Mouse (Mus musculus) forebrain, embryonic 10.5 days (tissue): ENCODE measurements around the gene Vwa7. TPM values are rescaled to one million over a fixed set of nuclear protein-coding genes. Genes with fewer than 3 reads are reported as not detected.
"Not testable (repeated sequence)": the region's sequence is repeated elsewhere in the genome, so short reads cannot be mapped to it uniquely, and the experiment has no call there.

Experiments used
- DNase-seq: peaks from one replicate; pipeline ENCODE4 v3.0.0-alpha.2; 2017; ENCODE audit warnings: low spot score; ENCODE audit errors: extremely low spot score
- H3K27ac ChIP-seq: fragments of 300-500 bp; sonication (generic); 2 replicates; pipeline ENCODE4 v1.5.1; 2016; ENCODE audit warnings: mild to moderate bottlenecking
- H3K27me3 ChIP-seq: fragments of 300-500 bp; sonication (generic); 2 replicates; pipeline ENCODE4 v1.6.1; 2016; ENCODE audit warnings: mild to moderate bottlenecking; ENCODE audit not compliant: poor library complexity, severe bottlenecking
- H3K36me3 ChIP-seq: fragments of 300-500 bp; sonication (generic); replicated peaks from 2 replicates; pipeline ENCODE4 v1.6.1; 2016; ENCODE audit warnings: mild to moderate bottlenecking, moderate library complexity
- H3K4me1 ChIP-seq: fragments of 300-500 bp; sonication (generic); 2 replicates; pipeline ENCODE4 v1.6.1; 2016
- H3K4me3 ChIP-seq: fragments of 300-500 bp; sonication (generic); 2 replicates; pipeline ENCODE4 v1.5.1; 2016; ENCODE audit warnings: mild to moderate bottlenecking, moderate library complexity
- H3K9me3 ChIP-seq: fragments of 300-500 bp; sonication (generic); 2 replicates; pipeline ENCODE4 v1.6.1; 2016; ENCODE audit warnings: mild to moderate bottlenecking, moderate library complexity
- WGBS: fragments of 180-500 bp; shearing (Covaris S2); methylation state at CpG from one replicate; pipeline ENCODE4 v1.1.7; 2016; 5-methylcytosine and 5-hydroxymethylcytosine counted together
- polyA plus RNA-seq: library from polyadenylated mRNA; unstranded; fragments of >200 nt; fragmentation: Nextera tagmentation; extraction: Ambion mirVana; gene quantifications from 2 replicates; pipeline ENCODE4 v1.2.1, GENCODE M21; 2016

Vwa7 gene
- polyA plus RNA-seq: 0.19 and 0.22 TPM in 2 replicates

DNA sequence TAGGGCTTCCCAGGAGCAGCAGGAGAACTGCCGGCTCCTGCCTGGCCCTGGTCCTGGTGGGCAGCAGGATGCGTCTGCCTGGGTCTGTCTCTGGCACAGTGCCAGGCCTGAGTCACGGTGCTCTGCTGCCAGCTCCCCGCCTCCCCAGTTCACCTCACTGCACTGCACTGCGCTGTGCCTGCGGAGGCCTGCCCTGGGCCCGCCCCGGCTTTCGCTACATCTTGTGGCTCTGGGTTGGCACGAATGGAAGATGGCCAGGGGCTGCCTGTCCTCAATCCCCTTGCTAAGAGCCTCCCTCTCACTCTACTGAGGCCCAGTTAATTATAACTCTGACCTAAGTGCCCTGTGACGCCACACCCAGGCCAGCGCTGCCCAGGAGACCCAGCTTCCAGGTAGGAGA lies at the start of gene Vwa7:
Gene Vwa7 (plus strand): TSS at position 204 of the 400 bp plus-strand sequence.
- Histone ChIP-seq H3K9me3 (no peaks in the 10 kb centered on the region), H3K4me1 (peaks cover 9% of the 10 kb centered on the region), H3K4me3 (no peak within 1 kb of the TSS), H3K27ac (peak within 1 kb of the TSS; percentile 35; the same call in 1 of the 2 replicates), H3K36me3 (peaks cover 72% of the 10 kb centered on the region), H3K27me3 (no peaks in the 10 kb centered on the region)
- 90% methylated on average over 11 of the region's 12 CpGs for WGBS
- DNase-seq: no peak

DNA sequence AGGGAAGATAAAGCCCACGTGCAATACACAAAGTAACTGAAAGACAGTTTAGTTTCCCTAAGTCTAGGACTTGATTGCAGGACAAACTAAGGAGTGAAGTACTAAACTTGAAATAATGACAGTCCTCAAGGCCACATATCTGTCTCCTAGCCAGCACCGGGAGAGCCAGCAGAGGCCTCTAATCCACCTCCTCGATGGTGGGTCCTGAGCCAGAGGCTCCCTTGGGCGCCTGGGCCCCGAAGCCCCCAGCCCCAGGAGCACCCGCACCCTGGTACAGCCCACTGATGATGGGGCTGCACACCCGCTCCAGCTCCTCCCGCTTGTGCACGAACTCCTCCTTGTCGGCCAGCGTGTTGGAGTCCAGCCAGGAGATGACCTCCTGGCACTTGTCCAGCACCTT lies 46.6 kb upstream of the Vwa7 start, which contains the start of gene Gm20481:
Gene Gm20481 (plus strand): TSS at position 91 of the 400 bp plus-strand sequence.
- 75% methylated on average over 8 of the region's 11 CpGs for WGBS
- H3K9me3 ChIP-seq, H3K27ac ChIP-seq, H3K36me3 ChIP-seq, H3K4me3 ChIP-seq, DNase-seq: not testable (repeated sequence)
- Histone ChIP-seq H3K27me3 (peaks cover 73% of the 10 kb centered on the region), H3K4me1 (peaks cover 12% of the 10 kb centered on the region)

DNA sequence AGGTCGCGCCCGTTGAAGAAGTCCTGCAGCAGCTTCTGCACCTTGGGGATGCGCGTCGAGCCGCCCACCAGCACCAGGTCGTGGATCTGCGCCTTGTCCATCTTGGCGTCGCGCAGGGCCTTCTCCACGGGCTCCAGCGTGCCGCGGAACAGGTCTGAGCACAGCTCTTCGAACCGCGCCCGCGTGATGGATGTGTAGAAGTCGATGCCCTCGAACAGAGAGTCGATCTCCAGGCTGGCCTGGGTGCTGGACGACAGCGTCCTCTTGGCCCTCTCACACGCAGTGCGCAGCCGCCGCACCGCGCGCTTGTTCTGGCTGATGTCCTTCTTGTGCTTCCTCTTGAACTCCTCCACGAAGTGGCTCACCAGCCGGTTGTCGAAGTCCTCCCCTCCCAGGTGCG lies 45.5 kb upstream of the Vwa7 start:
- H3K9me3 ChIP-seq, H3K27ac ChIP-seq, H3K4me3 ChIP-seq, DNase-seq, H3K4me1 ChIP-seq, H3K36me3 ChIP-seq: not testable (repeated sequence)
- H3K27me3 ChIP-seq: peaks cover 64% of the 10 kb centered on the region
- 43% methylated on average over 26 of the region's 37 CpGs for WGBS

DNA sequence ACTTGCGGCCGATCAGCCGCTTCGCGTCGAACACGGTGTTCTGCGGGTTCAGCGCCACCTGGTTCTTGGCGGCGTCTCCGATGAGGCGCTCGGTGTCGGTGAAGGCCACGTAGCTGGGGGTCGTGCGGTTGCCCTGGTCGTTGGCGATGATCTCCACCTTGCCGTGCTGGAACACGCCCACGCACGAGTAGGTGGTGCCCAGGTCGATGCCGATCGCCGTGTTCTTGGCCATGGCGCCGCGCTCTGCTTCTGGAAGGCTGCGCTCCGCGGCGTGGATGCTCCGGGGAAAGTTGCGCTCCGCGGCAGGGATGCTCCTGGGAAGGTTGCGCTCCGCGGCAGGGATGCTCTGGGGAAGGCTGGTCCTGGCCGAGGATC lies 44.7 kb upstream of the Vwa7 start:
- not testable (repeated sequence) for DNase-seq, H3K27ac ChIP-seq, H3K36me3 ChIP-seq, H3K9me3 ChIP-seq, H3K4me1 ChIP-seq
- 2% methylated on average over 31 of the region's 43 CpGs for WGBS
- Histone ChIP-seq H3K4me3 (peak overlapping the region; percentile 57), H3K27me3 (peaks cover 56% of the 10 kb centered on the region)

DNA sequence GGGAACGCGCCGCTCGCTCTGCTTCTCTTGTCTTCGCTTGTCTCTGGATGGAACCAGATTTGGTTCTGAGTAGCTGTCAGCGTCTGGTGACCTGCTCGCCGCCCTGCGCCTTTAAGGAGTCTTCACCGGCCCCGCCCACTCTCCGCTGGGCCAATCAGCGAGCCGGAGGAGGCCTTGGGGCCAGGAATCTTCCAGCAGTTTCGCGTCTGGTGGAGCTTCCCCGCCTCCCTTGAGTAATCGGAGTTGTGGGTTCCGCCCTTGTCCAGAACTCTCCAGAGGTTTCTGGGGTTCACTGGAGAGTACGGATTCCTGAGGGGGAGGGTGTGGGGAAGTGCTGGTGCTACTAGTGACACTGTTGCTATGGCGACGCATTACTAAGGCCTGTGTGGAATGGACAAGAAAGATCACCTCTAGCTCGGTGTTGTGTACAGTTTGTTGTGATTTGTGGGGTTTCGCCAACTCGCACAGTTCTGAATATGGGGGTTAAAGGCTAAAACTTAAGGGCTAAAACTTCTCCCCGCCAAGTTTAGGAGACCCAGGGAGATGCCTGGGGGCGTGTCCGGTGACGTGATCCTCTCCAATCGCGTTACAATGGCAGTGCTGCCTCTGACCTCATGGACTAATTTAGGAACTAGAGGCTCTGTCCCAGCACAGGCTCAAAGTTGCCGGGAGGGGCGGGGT lies 44.2 kb upstream of the Vwa7 start, which contains the start of the genes Hspa1a and Hspa1l:
Gene Hspa1a (minus strand): TSS at position 88 of the 681 bp plus-strand sequence.
Gene Hspa1l (plus strand): TSS at position 635 of the 681 bp plus-strand sequence.
- not testable (repeated sequence) for H3K9me3 ChIP-seq, H3K36me3 ChIP-seq, H3K4me1 ChIP-seq
- Histone ChIP-seq H3K27me3 (peaks cover 51% of the 10 kb centered on the region), H3K4me3 (peak within 1 kb of the TSS; percentile 57), H3K27ac (peak within 1 kb of the TSS; percentile 78)
- WGBS: under 1% methylated on average over 33 of the region's 33 CpGs
- peak; percentile 77 for DNase-seq

DNA sequence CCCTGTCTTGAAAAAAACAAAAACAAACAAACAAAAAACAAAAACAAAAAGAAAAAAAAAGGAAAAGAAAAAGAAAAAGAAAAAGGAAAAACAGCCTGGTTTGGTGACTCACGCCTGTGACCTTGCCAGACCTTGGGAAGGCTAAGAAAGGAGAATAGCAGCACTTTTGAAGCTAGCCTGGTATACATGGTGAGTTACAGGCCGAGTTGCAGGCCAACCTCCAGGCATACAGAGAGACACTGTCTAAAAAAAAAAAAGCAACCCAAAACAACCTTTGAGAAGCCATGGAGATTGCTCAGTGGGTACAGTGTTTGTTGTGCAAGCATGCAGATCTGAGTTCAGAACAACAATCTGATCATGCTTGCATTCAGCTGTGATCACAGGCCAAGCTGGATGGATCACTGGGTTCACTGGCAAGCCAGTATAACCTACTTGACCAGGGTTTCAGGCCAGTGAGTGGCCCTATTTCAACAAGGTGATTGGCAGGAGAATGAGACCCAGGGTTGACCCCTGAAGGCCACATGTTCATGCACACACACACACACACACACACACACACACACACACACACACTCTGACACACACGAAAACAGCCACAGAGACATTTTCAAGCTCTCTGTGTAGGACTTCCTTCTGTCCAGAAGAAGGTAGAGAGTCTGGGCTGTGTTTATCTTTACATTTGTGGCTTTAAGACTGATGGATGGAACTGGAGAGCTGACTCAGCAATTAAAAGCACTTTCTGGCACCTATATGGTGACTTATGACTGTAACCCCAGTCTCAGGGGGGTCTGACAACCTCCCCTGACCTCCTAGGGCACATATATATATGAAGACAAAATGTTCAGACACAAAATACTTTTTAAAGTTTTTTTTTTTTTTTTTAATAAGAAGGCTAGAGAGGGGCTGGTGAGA lies 40.5 kb upstream of the Vwa7 start:
- DNase-seq: no peak
- H3K4me1 ChIP-seq: peaks cover 17% of the 10 kb centered on the region
- H3K27ac ChIP-seq: no peak overlapping the region
- 89% methylated on average over 3 of the region's 3 CpGs for WGBS
- H3K36me3 ChIP-seq: peaks cover 11% of the 10 kb centered on the region
- H3K27me3 ChIP-seq: peaks cover 18% of the 10 kb centered on the region
- no peaks in the 10 kb centered on the region for H3K9me3 ChIP-seq
- H3K4me3 ChIP-seq: no peak overlapping the region

DNA sequence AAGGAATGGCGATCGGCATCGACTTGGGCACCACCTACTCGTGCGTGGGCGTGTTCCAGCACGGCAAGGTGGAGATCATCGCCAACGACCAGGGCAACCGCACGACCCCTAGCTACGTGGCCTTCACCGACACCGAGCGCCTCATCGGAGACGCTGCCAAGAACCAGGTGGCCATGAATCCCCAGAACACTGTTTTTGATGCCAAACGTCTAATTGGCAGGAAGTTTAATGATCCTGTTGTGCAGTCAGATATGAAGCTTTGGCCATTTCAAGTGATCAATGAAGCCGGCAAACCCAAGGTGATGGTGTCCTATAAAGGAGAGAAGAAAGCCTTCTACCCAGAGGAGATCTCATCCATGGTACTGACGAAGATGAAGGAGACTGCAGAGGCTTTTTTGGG lies 39.4 kb upstream of the Vwa7 start:
- Histone ChIP-seq H3K27me3 (peaks cover 18% of the 10 kb centered on the region), H3K4me1 (peaks cover 22% of the 10 kb centered on the region), H3K36me3 (peaks cover 11% of the 10 kb centered on the region), H3K27ac (no peak overlapping the region), H3K9me3 (no peaks in the 10 kb centered on the region), H3K4me3 (no peak overlapping the region)
- DNase-seq: no peak
- WGBS: 95% methylated on average over 20 of the region's 20 CpGs

DNA sequence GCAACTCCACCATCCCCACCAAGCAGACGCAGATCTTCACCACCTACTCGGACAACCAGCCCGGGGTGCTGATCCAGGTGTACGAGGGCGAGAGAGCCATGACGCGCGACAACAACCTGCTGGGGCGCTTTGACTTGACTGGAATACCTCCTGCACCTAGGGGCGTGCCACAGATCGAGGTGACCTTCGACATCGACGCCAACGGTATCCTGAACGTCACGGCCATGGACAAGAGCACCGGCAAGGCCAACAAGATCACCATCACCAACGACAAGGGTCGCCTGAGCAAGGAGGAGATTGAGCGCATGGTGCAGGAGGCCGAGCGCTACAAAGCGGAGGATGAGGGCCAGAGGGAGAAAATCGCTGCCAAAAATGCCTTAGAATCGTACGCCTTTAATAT lies 38.1 kb upstream of the Vwa7 start:
- 91% methylated on average over 27 of the region's 27 CpGs for WGBS
- Histone ChIP-seq H3K27me3 (peaks cover 11% of the 10 kb centered on the region), H3K4me1 (peaks cover 22% of the 10 kb centered on the region), H3K36me3 (peaks cover 14% of the 10 kb centered on the region), H3K27ac (no peak overlapping the region), H3K9me3 (no peaks in the 10 kb centered on the region), H3K4me3 (no peak overlapping the region)
- no peak for DNase-seq

DNA sequence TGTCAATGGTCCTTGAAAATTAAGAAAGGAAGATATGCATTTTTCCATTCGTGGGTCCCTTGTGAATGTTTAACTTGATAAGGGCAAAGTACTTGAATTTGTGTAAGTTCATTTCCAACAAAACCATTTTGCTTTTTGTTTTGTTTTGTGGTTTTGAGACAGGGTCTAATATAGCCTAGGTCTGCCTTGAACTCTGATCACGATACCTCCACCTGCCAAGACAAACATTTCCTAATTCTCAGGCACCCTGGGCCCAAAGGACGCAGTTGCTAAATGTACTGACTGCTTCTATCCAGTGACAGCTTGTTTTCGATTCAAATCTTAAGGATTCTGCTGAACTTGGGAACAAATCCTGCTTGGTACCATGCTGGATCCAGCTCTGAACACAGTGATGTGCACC lies 36.7 kb upstream of the Vwa7 start:
- 94% methylated on average over 4 of the region's 4 CpGs for WGBS
- Histone ChIP-seq H3K9me3 (no peaks in the 10 kb centered on the region), H3K4me3 (no peak overlapping the region), H3K27me3 (no peaks in the 10 kb centered on the region), H3K36me3 (peaks cover 27% of the 10 kb centered on the region), H3K4me1 (peaks cover 26% of the 10 kb centered on the region), H3K27ac (no peak overlapping the region)
- no peak for DNase-seq

DNA sequence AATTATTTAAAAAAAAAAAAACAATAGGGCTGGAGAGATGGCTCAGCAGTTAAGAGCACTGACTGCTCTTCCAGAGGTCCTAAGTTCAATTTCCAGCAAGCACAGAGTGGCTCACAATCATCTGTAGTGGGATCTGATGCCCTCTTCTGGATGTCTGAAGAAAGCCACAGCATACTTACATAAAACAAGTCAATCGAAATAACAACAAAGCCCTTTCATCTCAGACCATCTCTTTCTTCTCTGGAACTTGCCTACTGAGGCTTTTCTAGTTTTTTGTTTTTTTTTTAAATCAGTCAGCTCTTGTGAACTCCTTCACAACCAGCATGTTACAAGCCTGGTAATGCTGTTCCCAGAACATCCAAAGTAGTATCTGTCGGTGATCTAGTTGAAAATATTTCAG lies 35.7 kb upstream of the Vwa7 start:
- Histone ChIP-seq H3K4me1 (peaks cover 26% of the 10 kb centered on the region), H3K9me3 (no peaks in the 10 kb centered on the region), H3K36me3 (peaks cover 37% of the 10 kb centered on the region), H3K4me3 (peak overlapping the region; percentile 96), H3K27me3 (no peaks in the 10 kb centered on the region), H3K27ac (peak overlapping the region; percentile 100)
- 29% methylated on average over 2 of the region's 2 CpGs for WGBS
- no peak for DNase-seq

DNA sequence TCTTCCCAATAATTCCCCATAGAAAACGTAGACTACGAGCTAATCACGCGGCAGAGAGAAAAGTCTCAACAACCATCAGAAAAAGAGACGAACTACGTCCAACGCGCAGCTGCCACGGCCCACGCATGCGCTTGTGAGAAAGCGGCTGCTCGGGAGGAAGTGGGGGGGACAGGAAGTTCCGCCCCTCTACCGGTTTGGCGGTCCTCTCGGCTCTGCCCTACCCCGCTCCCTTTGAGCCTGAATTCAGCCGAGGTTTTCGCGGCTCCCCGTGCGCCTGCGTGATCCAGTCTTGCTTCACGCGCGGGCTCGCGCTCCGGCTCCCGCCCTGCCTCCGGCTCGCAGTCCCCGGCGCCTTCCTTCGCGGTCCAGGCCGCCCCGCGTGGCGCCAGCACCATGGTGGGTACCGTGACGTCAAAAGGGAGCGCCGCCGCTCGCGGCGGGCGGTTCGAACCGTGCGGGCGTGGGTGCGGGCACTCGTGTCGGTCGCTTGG lies 34.6 kb upstream of the Vwa7 start, which contains the start of gene Lsm2:
Gene Lsm2 (plus strand): TSS at position 173 of the 491 bp plus-strand sequence.
- no peaks in the 10 kb centered on the region for H3K9me3 ChIP-seq
- peaks cover 26% of the 10 kb centered on the region for H3K4me1 ChIP-seq
- peak; percentile 90 for DNase-seq
- H3K4me3 ChIP-seq: peak within 1 kb of the TSS; percentile 96
- H3K36me3 ChIP-seq: peaks cover 48% of the 10 kb centered on the region
- under 1% methylated on average over 58 of the region's 58 CpGs for WGBS
- peak within 1 kb of the TSS; percentile 100 for H3K27ac ChIP-seq
- no peaks in the 10 kb centered on the region for H3K27me3 ChIP-seq

DNA sequence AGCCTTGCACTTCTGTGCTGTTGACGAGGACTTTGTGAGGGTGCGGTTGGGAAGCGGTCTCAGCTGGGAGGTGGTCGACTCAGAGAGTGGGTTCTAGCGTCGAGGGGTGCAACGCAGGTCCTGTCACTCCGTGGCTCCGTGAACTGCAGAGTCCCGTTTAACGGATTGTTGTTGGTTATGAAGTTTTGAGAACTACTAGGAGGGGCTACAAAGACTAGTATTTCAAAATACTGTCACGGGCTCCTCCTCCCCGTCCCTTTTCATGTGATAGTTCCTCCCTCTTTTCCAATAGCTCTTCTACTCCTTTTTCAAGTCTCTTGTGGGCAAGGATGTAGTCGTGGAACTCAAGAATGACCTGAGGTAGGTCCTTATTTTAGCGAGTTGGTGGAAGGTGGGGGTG lies 34.1 kb upstream of the Vwa7 start:
- Histone ChIP-seq H3K9me3 (no peaks in the 10 kb centered on the region), H3K27me3 (no peaks in the 10 kb centered on the region), H3K36me3 (peaks cover 48% of the 10 kb centered on the region), H3K4me3 (peak overlapping the region; percentile 96), H3K4me1 (peaks cover 26% of the 10 kb centered on the region), H3K27ac (peak overlapping the region; percentile 100)
- under 1% methylated on average over 15 of the region's 15 CpGs for WGBS
- DNase-seq: no peak
